Mouse (Mus musculus) spleen, postnatal 10 days (tissue): ENCODE measurements around the gene Laptm4a.

Experiments used
- DNase-seq, 2 experiments: peaks; one replicate each; pipeline ENCODE4 v3.0.0; 2021 to 2022; ENCODE audit warnings: low spot score in 2 of 2

Laptm4a gene

DNA sequence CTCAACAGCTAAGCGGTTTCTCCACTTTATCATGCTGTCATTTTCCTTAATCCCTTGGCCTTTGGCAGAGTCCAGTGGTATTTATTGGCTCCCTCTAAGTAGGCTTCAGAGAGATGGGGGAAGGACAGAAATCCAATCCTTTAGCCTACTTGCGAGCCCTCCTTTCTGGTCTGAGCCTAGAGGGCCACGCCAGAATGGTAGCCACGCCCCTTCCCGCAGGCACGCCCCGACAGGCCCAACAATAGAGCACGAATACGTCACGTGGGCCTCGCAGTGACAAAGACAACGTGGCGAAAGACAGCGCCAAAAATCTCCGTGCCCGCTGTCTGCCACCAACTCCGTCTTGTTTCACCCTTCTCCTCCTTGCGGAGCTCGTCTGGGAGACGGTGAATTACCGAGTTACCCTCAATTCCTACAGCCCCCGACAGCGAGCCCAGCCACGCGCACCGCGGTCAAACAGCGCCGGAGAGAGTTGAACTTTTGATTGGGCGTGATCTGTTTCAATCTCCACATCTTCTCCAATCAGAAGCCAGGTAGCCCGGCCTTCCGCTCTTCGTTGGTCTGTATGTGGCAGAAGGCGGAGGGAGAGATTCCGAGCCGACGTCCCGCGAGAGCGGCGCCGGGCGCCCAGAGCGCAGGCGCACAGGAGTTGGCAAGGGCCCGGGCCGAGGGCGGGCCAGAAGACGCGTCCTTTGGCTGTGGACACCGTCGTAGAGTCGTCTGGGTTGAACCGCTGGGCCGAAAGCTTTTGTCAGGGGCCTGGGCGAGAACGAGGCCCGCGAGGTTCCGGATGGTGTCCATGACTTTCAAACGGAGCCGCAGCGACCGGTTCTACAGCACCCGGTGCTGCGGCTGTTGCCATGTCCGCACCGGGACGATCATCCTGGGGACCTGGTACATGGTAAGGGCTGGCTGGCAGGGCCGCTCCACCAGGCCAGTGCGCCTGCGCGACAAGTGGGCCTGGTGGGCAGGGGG lies at the start of gene Laptm4a:
TSS of gene Laptm4a (plus strand) at position 271 of the 975 bp plus-strand sequence.
- DNase-seq, result peak; percentile 92 to 96

DNA sequence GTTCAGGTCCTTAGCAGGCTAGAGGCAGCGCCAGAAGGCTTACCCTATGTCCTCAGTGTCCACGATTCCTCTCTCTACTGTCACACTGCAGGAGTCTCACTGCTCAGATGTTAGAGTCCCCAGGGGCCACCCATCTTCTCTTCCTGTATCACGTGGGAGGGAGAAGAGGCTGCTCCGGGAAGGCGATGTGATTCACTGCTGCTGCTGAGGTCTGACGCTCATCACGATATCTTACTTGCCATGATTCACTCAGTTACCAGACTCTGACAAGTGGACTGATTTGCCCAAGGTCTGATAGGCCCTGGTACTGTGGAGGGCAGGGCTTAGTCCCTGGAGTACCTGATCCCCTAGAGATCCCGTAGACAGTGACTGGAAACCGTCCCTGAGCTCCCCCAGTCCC lies 45.9 kb upstream of the Laptm4a start:
- DNase-seq, result no peak

GRCm38 (mm10) chr12:8876865-8877264 lies 44.6 kb upstream of the Laptm4a start:
- DNase-seq, result no peak

- DNase-seq, result no peak
Measured at GRCm38 (mm10) chr12:8877413-8877812, 44.1 kb upstream of the Laptm4a start.

- DNase-seq, result no peak
Measured at GRCm38 (mm10) chr12:8878752-8879151, 42.7 kb upstream of the Laptm4a start.

DNA sequence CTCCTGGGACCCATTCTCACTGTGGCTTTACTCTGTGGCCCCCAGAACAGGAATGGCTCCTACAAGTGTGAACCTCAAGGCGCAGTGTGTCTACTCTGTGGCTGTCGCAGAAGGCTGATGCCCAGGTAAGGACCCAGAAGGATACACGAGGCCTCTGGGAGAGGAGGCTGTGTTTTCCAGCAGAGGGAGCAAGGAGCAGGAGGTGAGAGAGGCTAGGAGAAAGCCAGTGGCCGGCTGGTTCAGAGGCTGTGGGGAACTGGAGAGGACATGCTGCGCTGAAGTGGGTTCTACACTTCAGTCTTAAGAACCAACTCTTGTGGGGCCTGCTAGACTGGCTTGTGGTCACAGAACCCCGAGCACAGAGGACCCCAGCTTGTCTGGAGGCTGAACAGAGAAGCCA lies 42.1 kb upstream of the Laptm4a start:
- no peak for DNase-seq

DNA sequence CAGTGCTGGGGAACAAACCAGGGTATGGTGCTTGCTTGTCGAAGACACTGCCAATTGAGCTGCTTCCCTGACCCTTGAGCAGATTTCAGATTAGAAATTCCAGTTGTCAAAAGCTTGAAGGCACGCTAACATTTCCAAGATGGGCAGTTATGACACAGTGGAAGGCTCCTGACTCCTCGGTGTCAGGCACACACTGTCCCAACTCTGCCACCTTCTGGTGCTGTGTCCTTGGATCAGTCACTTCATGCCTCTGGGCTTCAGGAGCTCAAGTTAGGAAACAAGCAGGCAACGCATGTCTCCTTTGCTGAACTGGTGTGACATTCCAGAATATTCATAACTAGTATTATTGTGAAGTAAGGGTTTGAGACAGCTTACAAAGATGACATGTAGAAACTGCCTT lies 39.7 kb upstream of the Laptm4a start:
- peak in 1 of 2 experiments; percentile 28 for DNase-seq

DNA sequence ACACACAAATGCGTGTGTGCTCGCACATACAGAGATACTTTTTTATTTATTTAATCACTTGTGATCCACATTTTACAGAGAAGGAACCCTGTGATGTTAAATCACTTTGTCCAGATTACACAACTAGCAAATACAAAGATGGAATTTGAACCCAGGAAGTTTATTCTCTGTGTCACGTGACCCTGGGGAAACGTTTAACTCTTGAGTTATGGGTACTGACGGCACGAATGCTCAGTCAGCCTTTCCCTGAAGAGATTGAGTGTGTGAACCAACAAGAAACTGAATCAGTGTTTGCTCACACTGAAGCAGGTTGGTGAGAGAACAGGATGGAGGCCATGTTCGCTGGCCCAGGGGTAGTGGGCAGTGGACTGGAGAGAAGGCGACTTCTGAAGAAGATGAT lies 39.1 kb upstream of the Laptm4a start:
- no peak for DNase-seq

DNA sequence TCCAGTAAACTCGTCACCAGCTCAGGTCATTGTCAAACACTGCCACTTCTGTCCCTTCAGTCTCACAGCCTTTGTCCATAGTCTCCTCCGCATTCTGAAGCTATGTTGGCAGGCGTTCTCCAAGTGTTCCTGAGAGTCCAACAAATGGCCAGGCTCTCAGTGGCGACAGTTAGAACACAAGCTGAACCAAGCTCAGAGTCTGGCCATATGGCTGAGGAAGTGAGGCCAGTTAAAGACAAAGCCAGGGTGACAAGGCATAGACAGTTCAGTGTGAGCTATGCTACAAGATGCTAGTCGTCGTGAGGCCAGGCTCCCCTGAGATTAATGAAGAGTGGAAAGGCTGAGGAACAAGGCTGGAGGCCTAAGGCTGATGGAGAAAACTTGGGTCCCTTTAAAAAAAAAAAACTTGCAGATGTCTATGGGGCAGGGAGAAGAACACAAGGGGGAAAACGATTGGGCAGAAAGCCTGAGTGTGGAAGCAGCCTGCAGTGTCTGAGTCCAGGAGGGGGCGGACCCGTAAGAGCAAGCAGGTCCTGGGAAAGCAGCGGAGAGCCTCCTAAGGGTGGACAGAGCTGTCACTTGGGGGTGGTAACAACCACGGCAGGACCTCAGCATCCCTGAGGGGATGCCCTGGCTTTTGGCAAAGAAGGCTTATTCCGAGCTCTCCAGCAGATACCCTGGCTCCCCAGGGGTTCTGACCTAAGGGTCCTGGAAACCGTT lies 36.9 kb upstream of the Laptm4a start:
- no peak for DNase-seq

- DNase-seq, result no peak
Measured at GRCm38 (mm10) chr12:8885146-8885543, 36.3 kb upstream of the Laptm4a start.

DNA sequence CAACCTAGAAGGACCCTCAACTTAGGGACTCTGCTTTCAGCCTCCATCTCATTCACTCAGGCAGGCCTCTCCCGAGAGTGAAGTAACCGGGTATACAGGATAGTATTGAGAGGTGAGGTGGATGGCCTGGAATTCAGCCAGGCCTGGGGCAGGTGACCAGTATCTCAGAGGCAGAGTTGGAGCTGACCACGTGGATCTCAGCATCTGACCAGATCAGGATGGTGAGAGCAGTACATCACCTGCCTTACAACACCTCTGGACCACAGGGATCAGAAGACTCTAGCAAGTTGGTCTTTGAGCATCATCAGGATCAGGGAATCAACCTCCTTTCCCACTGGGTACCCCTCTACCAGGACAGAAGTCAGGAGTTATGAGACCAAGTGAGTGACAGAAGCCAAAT lies 35.5 kb upstream of the Laptm4a start:
- DNase-seq, result no peak

GRCm38 (mm10) chr12:8888445-8888844 lies 33.0 kb upstream of the Laptm4a start:
- no peak for DNase-seq

DNA sequence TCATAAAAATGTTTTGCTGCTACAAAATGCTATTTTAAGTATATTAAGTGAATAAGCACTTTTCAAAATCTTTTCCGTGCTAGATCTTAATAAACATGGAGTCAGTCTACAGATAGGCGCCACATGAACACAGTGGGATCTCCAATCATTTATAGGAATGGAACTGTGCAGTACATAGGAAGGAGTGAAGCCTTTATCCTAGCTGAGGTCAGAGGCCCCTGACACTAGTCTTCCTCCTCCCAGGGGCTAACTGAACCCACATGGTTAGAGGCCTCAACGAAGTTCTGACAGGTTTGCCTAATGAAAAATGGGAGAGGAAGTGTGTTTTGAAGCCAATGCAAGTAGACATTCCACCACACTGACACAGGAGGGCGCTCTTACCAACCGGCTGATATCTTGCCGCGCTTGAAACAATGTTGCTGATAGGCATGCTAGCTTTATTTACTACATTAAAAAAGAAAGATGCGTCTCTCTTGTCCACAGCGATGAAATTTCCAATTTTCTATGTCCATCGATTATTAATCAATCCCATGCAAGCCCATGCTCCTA lies 32.3 kb upstream of the Laptm4a start:
- DNase-seq, result peak; percentile 38 to 80

DNA sequence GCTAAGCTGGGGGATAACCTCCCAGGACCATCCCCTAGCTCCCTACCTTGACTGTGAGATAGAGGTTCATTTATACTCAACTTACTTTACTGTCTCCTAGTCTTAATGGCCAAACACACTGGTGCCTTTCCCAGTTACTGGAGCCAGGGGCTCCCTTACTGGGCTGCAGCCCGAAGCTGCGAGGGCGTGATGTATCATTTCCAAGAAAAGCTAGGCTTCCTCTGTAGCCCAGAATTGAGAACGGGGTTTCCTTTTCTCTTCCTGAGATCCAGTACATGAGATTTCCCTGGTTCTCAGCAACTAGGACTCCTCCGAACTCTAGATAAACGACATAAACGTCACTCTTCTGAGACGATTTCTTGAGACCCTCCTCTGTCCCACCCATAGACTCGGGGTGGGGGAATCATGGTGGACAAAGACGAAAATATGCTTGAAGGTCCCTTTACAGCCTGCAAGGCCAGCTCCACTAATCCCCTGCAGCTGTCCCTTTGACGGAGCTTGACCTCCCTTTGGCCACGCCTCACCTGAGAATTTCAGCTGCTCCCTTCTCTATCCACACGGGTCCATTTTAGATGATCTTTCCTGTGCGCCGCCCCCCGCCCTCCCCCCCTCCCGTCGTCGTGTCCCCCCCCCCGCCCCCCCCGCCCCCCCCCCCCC lies 28.5 kb upstream of the Laptm4a start:
- no peak for DNase-seq

DNA sequence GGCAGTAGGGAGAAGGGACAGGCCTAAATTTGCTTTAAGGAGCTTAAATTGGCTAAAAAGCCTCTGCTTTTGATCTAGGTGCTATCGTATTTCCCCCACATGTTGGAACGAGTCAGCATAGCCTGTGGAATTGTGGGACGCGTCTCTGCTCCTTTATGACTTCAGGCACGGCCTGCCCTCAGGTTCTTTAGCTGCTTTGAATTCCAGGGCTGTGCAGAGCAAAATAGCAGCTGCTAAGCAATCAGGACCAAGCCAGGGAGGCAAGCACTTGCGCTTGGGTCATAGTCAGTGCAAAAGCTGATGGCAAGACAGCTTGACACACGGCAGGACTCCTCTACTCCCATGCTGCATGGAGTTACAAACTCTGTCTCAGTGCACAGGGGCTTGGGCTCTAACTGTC lies 24.3 kb upstream of the Laptm4a start:
- no peak for DNase-seq

DNA sequence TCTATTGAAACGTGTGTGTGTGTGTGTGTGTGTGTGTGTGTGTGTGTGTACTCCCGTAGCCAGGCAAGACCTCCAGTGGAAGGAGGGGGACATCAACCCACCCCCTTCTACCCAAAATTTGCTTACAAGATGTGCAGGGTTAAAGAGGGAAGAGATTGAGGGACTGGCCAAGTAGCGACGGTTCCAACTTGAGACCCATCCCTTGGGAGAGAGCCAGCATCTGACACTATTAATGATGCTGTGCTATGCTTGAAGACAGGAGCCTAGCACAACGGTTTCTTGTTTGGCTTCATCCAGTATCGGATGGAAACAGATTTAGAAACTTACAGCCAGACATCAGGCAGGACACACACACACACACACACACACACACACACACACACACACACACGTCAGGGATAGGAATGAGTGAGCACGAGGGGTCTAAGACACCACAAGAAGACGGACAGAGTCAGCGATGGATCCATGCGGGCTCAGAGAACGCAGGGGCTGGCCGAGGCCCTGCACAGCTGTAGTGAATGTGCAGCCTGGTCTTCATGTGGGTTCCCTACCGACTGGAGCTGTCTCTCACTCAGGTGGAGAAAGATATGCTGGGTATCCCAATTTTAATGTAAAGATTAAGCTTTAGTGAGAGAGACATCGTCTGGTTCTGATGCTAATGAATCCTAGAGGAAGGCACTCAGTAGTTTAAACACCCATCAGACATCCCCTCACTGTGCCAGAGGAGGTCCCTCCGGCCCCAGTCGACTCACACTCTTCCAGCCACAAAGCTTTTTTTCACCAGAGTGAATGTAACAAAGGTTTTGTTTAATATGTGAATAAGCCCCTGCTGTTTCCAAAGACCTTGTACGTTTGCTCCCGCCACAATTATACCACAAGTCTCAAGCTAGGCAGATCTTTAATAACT lies 22.3 kb upstream of the Laptm4a start:
- DNase-seq, result no peak

GRCm38 (mm10) chr12:8900107-8900698 lies 21.3 kb upstream of the Laptm4a start:
- no peak for DNase-seq

- DNase-seq, result no peak
Measured at GRCm38 (mm10) chr12:8900919-8901663, 20.4 kb upstream of the Laptm4a start.

- DNase-seq, result no peak
Measured at GRCm38 (mm10) chr12:8901934-8902333, 19.5 kb upstream of the Laptm4a start.

GRCm38 (mm10) chr12:8902479-8902878 lies 19.0 kb upstream of the Laptm4a start:
- DNase-seq, result no peak
